Mouse (Mus musculus): ENCODE results near the gene Mical3.
A peak's percentile ranks its signal among the peaks of the same experiment; 100 is the strongest.
"Not testable (repeated sequence)": the region's sequence is repeated elsewhere in the genome, so short reads cannot be mapped to it uniquely, and the experiment has no call there.

Mical3 gene

GRCm38 (mm10) chr6:120926880-120927279 lies 203.9 kb downstream of the Mical3 start:
- no peak for DNase-seq

DNA sequence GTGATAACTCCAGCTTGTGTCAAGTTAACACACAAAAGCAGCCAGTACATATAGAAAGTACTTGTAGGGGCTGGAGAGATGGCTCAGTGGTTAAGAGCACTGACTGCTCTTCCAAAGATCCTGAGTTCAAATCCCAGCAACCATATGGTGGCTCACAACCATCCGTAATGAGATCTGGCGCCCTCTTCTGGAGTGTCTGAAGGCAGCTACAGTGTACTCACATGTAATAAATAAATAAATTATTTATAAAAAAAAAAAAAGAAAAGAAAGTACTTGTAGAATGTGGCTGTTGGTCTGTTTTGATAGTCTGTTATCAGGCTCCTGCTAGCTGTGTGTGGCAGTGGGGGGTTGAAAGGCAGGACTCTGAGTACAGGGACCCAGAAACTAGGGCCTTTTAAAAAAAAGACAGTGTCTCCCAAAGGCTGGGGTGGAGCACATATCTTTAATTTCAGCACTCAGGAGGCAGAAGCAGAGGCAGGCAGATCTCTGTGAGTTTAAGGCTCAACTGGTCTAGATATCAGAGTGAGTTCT lies 205.9 kb downstream of the Mical3 start:
- DNase-seq: not testable (repeated sequence)

DNA sequence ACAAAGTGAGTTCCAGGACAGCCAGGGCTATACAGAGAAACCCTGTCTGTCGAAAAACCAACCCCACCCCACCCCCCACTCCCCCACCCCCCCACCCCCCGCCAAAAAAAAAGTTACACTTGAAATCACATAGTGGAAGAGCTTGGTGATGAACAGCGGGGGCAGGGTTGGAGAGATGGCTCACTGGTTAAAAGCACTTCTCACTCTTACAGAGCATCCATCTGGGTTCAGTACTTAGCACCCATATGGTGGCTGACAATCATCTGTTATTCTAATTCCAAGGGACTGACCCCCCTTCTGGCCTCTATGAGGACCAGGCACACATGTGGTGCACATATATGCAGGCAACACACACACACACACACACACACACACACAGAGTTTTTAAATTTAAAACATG lies 212.8 kb downstream of the Mical3 start:
- DNase-seq: no peak

DNA sequence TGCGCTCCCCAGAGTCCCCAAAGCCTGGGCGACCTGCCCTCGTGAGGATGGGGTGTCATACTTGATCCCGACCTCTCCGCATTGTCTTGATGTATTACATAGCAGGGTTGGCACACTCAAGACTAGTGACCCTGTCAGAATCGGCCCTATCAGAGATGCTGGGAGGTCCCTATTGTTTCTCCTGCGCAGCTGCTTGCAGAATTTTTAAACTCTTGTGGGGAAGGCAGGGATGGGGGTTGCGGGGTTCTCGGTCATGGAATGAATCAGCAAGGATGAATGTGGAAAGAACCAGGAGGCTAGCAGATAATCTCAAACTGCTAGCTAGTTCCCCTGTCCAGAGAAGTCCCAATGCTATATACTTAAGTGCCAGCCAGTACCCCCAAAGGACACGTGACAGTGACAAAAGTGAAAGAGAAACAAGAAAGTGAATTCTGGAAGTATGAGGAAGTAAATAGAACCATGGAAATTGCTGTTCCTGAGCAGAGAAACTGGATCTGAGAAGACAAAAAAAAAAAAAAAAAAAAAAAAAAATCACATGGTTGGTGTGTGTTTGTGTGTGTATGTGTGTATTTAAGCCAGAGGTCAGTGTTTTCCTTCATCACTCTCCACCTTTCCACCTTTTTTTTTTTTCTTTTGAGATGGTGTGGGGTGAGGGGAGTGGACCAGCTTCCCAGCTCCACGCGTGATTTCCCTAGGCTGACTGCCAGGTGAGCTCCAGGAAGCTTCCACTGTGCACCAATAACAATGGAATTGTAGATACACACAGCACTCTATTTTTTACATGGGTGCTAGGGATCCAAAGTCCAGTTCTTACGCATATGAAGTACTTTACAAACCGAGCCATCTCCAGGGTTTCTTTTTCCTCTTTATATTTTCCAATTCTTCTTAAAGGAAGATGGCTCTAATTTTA lies 213.6 kb downstream of the Mical3 start:
- DNase-seq: not testable (repeated sequence)

- DNase-seq: peak; percentile 97 to 99
Measured at GRCm38 (mm10) chr6:120916074-120916971, 214.5 kb downstream of the Mical3 start, which contains the start of gene Bid. TSS of gene Bid (minus strand) at chr6:120916853.

GRCm38 (mm10) chr6:120915649-120915975 lies 215.2 kb downstream of the Mical3 start:
- DNase-seq: no peak

- DNase-seq: peak; percentile 66 to 73
Measured at GRCm38 (mm10) chr6:120914911-120915648, 215.7 kb downstream of the Mical3 start.

GRCm38 (mm10) chr6:120914533-120914910 lies 216.3 kb downstream of the Mical3 start:
- no peak for DNase-seq

- no peak for DNase-seq
Measured at GRCm38 (mm10) chr6:120913783-120914182, 217.0 kb downstream of the Mical3 start.

- DNase-seq: no peak
Measured at GRCm38 (mm10) chr6:120912931-120913330, 217.9 kb downstream of the Mical3 start.

- peak in 1 of 2 experiments; percentile 53 for DNase-seq
Measured at GRCm38 (mm10) chr6:120911213-120912007, 219.4 kb downstream of the Mical3 start.

- DNase-seq: no peak
Measured at GRCm38 (mm10) chr6:120909501-120909900, 221.3 kb downstream of the Mical3 start.

DNA sequence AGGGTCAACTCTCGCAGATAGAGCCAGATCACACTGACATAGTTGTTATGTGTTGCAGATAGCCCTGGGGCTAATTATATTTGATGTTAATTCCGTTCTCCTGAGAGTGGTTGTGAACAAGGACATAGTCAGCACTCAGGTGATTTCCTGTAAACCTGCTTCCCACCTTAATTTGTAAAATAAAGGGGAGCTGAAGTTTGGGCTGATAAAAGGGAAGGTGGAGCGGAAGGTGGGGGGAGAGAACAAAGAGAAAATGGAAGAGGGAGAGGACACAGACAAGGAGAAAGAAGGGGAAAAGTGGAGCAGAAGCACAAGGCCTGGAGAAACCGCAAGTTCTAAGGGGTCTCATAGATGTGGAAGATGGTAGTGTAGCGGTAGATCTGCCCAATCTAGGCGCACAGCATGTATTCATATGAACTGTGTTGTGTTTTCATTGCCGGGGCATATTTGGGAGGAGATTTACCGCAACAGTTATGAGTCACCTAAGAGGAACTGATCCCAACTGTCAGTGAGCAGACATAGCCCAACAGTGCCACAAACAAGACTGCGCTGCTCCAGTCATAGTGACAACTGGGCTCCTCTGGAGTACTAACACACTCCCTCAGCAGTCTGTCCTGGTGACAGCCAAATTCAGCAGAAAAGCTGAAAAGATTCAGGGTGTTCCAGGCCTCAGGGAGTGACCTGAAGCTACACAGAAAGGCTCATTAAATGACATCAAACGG lies 222.8 kb downstream of the Mical3 start:
- DNase-seq: not testable (repeated sequence)

DNA sequence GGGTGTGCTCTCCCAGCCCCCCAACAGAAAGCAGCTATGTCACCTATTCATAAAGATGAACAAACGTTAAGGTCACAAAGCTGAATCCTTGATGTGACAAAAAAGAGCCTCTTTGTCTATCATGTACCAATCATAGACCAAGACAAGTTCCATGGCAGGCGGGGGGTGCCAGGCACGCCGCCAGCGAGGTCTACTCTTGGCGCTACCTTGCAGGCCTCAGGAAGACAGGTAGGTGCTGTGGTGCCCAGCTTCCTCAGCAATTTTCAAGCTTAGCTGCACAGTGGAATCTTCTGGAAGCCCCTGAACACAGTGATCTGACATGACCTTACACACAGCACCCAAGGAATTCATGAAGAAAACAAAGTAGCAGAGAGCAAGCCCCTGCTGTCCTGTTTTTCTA lies 224.3 kb downstream of the Mical3 start:
- peak in 1 of 2 experiments; percentile 55 for DNase-seq

DNA sequence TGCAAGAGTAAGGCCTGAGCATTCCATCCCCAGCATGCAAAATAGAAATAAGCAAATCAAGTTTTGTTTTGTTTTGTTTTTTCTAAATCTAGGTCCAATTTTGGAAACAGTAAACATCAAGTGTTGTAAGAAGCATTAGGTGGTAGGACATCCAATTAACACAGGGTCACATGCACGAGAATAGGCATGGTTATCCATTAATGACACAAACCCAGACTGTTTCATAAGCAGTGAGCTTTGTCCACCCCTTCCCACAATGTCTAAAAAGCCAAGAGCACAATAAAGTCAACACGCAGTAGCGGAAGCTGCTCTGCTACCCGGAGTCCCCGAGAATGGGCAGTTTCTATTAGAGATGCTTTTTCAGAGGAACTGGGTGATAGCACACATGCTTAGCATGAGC lies 225.7 kb downstream of the Mical3 start:
- DNase-seq: no peak

DNA sequence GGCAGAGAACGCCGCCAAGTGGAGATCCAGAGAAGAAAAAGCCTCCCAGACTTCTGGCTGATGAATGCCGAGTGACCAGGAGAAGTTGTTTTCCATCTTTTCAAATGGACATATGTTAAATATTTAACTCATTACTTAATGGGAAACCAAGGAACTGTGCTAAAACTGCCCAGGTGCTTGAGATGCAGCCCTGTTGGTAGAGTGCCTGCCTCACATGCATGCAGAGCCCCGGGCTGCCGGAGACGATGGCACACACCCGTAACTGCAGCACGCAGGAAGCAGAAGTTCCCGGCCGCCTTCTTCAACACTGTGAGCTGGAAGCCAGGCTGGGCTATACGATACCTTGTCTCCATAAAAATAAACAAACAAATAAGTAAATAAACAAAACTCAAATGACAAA lies 226.8 kb downstream of the Mical3 start:
- no peak for DNase-seq

GRCm38 (mm10) chr6:120903450-120903912 lies 227.3 kb downstream of the Mical3 start:
- peak; percentile 52 to 63 for DNase-seq

DNA sequence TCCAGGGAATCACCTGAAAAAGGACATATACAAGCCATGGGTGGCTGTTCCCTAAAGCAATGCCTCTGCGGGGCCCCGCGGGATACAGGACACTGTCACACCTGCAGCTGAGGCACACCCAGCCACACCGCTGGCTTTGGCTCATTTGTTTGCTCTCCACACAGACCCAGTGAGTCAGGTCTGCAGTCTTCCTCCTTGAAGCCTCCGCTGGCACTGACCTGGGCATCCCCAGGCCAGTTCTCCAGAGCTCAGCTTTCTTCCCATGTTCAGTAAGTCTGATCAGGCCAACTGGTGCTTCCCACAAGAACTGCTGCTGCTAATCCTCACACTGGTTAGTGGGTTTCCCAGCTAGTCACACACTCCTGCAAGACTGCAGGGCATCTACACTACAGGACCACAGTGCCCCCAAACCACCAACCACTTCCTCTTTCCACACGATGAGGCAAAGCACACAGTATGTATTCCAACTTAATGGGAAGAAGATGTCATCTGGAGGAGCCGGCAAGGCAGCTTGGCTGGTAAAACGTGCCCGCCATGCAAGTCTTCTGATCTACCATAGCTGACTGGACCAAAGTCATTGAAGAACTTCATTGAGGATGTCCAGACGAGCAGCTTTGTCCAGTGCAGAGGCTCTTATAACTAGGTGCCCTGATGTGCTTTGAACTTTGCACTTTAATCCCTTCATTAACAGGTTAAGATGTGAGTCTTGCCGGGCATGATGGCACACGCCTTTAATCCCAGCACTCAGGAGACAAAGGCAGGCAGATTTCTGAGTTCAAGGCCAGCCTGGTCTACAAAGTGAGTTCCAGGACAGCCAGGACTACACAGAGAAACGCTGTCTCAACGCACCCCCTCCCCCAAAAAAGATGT lies 228.8 kb downstream of the Mical3 start:
- DNase-seq: peak; percentile 47 to 59

DNA sequence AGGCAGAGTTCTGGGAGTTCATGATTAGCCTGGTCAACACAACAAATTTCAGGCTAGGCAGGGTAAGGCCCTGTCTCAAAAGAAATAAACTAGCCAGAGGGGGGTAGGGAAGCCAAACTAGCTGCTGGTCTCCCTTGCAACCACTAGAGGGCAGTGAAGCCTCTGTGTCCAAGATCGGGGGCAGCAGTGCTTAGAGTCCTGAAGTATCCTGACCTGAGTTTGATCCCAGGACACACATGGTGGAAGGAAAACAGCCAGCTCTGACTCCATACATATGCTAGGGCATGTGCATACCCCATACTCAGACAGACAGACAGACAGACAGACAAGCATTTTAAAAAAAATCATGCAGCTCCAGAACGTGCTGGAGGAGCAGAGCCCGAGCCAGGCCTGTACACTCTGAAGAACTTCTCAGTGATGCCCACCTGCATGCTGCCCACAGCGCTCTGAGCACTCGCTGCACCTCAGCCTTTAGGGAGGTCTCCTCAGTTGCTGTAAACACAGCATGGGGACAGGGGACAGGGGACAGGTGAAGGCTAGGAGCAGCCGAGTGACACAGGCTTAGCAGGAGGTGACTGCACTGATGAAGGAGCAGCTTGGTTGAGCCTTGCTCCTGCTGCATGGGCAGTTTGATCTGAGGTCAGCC lies 232.5 kb downstream of the Mical3 start:
- DNase-seq: peak in 1 of 2 experiments; percentile 35

All from thymus, postnatal 36 days (tissue).